Mouse (Mus musculus): ENCODE results near the gene Prom2. TPM values are rescaled to one million over a fixed set of nuclear protein-coding genes. Genes with fewer than 3 reads are reported as not detected.

Prom2 gene
- 1 to 10 TPM in 2 of 4 experiments, under 1 TPM in 2; 0.80 to 1.8 (median 1.3) TPM for total RNA-seq (2022)

DNA sequence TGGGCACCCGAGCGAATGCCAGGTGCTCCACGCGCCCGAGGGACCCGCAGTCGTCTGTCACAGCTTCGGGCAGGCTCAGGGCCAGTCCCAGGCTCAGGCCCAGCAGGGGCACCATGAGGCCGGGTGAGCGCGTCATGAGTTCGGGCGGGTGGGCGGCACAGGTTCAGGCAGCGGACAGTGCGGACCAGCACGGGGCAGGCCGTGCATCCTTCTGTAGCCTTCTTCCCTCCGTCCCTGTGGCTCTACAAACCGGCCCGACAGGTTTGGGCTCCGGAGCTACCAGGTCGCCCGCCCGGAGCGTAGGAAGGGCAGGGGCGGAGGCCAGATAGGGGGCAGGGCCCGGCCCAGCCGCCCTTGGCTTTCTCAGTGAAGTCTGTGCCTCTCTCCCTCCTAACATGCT, at the start of gene Prom2:
TSS of gene Prom2 (minus strand) at position 283 of the 400 bp plus-strand sequence.
- DNase-seq = no peak

DNA sequence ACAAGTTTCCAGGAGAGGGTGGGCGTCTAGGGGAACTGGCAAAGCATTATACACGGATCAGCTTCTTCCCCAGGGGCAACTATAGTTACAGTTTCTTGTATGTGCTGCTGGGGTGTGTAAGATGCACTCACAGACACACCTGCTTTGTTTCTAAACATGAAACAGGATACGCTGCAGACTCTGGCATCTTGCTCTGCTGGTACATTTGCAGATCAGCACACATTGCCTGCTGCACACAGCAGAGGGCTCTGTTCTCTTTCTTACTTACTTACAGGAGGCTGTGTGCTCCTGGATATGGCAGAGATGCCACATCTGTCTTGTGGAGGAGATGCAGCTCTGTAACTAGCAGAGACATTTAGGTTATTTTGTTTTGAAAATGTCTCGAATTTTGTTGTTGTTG, 49.6 kb upstream of the Prom2 start:
- DNase-seq = no peak

DNA sequence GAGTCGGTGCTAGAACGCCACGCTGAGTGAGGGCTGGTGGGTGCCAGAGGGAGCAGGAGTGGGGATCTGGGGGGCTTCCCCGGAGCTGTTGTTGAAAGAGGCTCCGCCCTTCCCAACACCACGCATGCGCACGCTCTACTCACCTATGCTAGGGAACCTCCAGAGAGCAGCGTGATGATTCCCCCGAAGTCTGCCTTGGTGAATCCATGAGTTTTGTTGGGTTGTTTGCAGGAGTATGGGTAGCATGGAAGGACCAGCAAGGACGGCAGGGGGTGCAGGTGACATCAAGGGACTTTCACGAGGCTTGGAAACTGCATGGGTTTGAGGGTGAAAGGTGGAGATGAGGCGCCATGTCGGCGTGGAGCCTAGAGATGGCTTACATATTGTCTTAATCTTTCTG, 48.9 kb upstream of the Prom2 start:
- no peak for DNase-seq

DNA sequence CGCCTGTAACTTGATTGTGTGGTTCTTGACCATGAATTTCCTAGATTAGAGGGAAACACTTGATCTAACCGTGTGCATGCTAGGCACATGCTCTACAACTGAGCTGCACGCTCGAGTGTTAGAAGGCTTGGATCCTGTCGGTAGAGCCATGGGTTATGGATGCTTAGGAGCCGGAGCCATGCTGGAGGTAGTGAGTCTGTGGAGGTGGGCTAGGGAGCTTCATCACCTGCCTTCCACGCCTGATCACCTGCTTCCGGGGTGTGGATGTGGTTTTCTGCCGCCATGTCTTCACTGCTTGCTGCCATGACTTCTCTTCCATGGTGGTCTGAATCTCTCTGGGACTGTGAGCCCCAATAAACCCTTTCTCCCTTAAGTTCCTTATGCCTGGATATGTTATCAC, 47.6 kb upstream of the Prom2 start:
- no peak for DNase-seq

DNA sequence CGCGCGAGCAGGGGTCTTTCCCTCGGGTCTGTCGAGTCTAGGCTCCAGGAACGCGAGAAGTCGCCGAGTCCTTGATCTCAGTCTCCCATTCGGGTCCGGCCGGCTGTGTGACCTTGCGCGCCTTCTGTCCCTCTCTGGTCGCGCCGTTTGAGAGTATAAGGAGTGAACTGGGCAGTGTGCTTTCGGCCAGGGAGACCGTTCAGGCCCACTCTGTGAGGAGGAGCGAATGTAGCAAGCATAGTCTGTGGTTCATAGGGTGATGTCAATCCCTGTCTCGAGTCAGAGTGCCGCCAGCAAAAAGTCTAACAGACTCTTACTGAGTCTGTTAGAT, 46.2 kb upstream of the Prom2 start:
- no peak for DNase-seq

DNA sequence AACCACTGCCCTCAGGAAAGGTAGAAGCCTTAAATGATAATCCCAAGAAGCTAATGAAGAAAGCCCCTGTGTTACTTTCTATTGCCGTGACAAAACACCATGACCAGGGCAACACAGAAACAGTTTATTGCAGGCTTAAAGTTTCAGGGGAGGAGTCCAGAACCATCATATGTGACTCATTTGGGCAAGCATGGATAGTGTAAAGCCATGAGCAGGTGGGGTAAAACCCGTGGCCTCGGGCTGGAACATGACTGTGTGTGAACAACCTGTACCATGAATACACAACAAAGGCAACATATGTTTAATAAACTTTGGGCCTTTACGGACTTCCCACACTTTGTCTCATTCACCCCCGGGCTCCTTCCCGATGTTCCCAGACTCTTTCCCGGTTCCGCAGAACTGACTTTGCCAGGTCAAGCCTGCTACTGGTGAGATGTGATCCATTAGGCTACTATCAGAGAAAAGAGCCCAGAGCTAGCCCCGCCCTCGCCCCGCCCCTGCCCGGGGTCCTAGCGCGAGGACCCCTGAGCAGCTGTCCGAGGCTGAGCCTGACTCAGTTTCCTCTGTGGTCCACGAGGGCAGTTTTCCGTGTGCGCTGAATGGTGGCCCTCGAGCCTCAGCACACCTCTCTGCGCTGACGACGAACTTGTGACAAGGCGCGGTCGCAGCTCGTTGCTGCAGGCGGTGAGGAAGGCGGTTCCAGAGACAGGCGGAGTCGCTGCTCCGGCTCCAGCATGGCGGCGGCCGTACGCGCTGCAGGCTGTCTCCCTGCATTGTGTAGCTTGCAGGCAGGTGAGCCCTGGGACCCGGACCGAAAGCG, 45.6 kb upstream of the Prom2 start, which contains the start of the genes Zfp661 and Mrps5:
TSS of gene Zfp661 (minus strand) at position 401 of the 820 bp plus-strand sequence.
TSS of gene Mrps5 (plus strand) at position 529 of the 820 bp plus-strand sequence.
- peak; percentile 69 for DNase-seq

DNA sequence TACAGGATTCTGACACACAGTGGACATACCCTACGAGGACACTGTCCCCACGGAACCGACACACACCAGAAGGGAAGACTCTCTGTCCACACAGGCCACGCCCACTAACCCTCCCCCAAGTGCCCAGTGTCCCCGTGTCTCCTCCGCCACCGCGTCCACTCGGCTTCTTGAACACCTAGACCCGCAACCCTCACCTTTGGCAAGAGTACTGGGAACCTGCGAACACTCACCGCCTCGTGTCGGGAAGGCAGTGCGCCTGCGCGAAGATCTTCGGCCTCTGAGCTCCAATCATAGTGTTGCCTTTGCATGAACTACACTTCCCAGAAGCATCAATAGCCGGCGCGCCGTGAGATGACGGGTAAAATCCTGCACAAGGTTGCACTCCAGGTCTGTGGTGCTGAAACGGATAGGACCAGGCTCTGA, 43.2 kb upstream of the Prom2 start:
- peak; percentile 94 for DNase-seq

DNA sequence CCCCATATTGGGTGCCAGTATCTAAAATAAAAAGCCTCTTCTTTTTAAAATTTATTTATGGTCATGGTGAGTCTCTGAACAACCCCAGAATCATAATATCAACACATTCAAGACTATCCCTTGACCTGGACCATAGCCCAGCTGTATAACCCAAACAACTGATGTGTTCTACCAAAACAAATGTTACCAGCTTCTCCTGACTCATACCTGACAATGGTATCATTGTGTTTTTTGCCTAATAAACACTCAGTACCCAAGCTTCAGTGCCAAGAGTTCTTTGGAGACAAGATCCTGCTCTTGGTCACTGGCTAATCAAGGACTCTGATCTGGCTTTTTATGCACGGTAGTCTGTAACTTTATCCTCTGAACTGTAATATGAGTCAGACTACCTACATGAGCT, 32.1 kb upstream of the Prom2 start:
- DNase-seq = no peak

DNA sequence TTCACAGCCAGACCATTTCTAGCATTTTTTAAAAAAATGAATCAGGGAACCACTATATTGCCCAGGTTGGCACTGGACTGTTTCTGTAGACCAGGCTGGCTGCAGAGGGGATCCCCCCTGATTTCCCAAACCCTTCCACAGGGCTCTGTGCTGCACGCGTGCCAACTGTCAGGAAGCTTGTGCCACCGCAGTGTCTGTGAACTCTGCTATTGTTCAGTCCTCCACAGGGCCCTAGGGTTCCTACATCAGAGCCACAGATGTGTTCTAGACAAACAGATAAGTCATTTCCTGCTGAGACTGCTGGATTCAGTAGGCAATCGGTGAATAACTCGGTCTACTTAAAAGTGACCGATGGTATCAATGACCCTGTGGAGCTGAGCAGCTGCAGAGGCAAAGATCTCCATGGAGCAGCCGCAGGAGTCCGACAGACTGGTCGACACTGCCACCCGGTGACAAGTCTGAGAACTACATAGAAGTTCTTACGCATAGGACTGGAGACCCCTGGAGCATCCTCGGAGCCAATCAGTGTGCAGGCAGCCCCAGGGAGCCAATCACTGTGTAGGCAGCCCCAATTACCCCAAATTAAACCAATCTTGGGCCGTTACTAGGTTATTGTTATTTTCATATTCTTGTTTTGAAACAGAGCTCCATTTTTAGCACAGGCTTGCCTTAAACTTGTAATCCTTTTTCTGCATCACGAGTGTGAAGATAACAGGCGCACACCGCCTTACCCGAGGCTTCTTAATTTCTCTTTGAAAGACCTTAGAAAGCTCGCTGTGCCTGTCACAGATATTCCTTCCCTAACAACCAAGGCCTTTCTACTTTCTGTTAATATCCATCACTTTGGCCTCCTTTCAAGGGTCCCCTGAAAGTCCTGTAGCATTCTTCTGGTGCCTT, 18.1 kb upstream of the Prom2 start:
- DNase-seq = peak; percentile 56

DNA sequence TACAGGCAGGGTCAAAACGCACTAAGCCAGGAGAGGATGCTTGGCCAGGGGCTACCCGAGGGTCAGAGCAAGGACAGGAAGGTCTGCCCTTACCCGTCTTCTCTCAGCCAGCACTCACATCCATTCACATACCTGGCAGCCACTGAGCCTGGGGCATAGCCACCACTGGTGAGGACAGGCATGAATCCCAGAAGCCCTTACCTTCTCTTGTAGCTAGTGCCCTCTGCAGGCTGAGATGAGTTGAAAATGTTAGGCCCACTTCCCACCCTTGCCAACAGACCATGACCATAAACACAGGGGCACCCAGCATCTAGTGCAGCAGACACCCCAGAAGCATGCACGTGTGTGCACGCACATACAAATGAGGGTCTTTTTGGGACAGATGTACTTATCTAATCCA, 9.8 kb upstream of the Prom2 start:
- no peak for DNase-seq

DNA sequence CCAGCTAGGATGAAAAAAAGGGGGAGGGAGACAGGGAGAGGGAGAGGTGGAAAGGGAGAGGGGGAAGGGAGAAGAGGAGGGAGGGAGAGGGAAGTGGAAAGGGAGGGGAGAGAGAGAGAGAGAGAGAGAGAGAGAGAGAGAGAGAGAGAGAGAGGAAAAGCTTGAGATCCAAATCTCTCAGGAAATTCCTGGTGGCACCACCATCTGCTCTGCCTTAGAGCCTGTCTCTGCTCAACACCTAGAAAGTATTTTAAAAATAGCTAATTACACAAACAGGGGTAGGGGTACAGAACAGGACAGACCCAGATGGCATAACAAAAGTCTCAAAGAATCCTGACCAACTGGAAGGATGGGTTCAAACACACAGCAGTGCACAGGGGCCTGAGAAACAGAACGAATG, 9.2 kb upstream of the Prom2 start:
- no peak for DNase-seq

DNA sequence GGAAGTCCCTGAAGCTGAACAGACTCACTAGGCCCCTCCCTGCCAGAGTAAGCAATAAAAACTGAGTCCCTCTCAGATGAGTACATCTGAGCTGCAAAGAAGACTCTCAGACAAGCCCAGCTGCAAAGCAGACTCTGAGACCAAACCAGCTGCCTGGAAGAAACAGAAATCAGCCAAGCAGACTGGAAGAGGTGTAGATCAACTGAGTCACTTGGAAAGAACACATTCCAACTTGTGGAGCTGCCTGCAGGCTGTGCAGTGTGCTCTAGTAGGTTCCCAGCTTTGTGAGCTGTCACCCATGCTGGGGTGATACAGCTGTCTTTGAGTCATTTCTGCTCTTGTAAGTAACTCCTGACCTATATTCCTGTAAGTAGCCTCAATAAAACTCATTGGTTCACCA, 8.4 kb upstream of the Prom2 start:
- no peak for DNase-seq

DNA sequence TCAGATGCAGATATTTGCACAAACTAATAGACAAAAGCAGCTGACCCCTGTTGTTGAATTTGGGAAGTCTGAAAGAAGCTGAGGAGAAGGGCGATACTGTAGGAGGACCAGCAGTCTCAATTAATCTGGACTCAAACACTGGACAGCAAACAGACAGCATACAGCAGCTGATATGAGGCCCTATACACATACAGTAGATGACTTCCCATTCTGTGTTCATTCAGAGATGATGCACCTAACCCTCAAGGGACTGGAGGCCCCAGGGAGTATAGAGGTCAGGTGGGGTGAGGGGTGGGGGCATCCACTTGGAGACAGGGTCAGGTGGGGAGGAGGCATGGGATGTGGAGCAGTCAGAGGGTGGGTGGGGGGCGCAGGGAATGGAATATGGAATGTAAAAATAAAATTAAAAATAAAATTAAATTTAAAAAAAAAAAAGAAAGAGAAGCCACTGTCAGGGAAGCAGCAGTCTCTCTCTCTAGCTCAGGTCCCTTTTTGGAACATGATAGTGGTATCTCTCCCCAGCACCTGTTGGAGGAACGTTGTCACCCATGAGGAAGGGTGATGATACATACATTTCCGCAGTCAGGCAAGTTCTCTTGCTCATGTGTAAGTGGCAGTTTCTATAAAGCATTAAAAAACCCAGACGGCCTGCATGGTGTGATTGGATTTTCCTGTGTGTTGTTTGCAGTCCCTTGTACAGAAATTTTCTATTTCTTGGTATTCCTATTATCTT, 7.2 kb upstream of the Prom2 start:
- DNase-seq = no peak

DNA sequence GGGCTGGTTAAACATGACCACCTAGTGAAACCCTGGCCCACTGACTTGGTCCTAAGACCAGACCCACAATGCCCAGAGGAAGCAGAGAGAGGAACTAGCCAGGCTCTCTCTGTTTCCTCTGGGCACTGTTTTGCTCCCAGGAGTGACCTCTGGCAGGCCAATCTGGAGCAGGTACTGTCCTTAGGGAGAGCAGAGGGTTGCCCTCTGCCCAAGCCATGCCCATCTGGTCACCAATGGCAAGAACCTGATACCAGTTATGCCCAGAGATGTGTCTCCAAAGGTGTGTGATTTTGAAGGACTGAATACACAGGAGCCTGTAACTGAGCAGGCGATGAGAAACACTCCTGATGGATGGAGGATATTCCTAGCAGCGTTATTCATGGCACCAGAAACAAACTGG, 430 bp upstream of the Prom2 start:
- no peak for DNase-seq

- no peak for DNase-seq
Measured at GRCm38 (mm10) chr2:127539494-127539893, 1.8 kb downstream of the Prom2 start.

DNA sequence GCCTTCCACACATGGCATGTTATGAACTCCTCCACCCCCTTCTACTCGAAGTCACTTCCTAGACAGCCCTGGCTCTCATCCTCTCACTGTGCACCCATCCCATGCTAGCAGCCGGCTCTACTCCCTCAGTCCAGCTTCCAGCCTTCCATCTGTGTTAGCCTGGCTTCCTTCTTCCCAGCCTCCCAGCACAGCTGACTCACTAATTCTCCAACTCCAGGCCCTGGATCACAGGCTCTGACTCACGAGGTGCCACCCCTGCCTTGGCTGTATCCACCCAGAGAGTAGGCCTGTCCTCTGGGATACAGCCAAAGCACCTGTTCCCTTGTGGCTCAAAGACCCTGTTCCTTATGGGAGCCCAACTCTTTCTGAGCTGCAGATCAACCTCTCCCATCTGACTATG, 3.7 kb downstream of the Prom2 start:
- DNase-seq = peak; percentile 27

DNA sequence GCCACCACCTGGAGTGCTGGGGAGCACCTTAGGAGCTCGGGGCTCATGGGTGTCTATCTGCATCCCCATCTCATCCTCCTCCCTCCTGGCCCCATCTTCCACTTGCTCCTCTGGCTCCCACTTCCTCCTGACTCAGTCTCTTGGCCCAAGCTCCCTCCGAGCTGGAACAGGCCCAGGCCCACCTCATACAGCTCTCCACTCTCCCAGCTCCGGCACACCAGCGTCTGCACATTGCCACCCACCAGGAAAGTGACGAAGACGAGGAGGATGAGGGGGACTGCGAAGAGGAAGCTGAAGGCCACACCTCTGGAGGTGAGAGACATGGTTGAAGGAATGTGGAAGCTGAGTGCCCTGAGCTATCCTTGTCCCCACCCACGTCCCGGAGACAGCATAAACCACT, 5.9 kb downstream of the Prom2 start:
- DNase-seq = no peak

GRCm38 (mm10) chr2:127532379-127532778, 8.9 kb downstream of the Prom2 start:
- DNase-seq = no peak

- DNase-seq = no peak
Measured at GRCm38 (mm10) chr2:127531592-127531991, 9.7 kb downstream of the Prom2 start.

DNA sequence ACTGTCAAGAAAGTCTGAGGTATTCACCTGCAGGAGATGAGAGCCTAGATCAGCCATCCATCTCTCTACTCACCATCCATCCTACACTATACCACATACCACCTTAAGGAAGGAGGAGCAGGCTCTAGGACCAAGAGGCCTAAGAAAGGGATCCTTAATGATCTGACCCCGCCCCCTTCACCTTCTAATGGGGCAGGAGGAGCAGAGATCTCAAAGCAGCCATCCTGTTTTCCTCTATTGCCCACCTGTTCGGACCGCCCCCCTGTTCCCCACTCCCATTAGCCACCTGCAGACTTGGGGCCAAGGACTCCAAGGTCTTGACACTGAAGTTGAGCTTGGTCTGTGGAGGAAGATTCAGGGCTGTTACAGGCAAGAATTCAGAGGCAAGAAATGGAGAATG, 10.8 kb downstream of the Prom2 start:
- no peak for DNase-seq

DNA sequence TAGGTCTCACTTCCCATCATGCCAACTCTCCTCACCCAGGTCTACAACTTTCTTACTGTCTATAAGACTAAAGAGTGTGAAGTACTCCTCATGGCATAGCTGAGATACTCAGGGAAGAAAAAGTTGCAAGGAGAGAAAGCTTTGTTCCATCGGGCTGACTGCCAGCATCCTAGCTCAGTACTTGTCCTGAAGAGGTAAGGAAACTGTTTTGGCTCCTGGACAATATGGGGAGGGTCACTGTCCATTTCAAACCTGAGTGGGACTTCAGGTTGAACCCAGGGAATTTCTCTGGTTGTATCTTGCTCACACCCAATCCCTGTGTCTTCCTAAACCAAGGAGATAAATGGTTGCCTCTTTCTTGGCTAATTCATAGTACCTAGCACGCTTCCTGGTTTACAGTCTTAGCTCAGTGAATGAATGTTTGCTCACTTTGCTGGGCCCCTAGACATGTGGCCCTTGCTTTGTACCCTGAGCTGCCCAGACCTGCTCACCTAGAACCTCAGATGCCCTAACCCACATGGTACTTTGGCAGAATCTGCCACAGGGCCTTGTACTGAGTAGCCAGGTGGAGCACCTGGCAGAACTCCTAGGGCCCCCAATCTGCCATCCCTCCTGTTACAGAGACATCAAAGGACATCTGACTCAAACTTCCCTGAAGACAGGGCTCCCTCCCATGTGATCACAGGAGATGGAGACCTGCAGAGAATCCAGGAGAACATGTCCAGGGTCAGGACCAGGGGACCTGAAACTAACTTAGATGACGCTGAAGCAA, 16.1 kb downstream of the Prom2 start:
- no peak for DNase-seq

Data from adrenal gland, adult 8-10 months (tissue).